Mouse (Mus musculus): ENCODE measurements around the gene Tagln. TPM values are rescaled to one million over a fixed set of nuclear protein-coding genes. Genes with fewer than 3 reads are reported as not detected.

Tagln gene
- total RNA-seq, 2 experiments from 2014 or later, result 90.4 to 182 TPM

- peak; percentile 96 to 97 for DNase-seq
Measured at GRCm38 (mm10) chr9:45906355-45907077, 29.3 kb downstream of the Tagln start, which contains the start of the genes Pcsk7 and Rnf214. Pcsk7 (plus strand) TSS chr9:45906497. Rnf214 (minus strand) TSS chr9:45906911.

- DNase-seq, result no peak
Measured at GRCm38 (mm10) chr9:45905811-45906237, 30.0 kb downstream of the Tagln start.

- no peak for DNase-seq
Measured at GRCm38 (mm10) chr9:45905196-45905595, 30.7 kb downstream of the Tagln start.

- DNase-seq, result no peak
Measured at GRCm38 (mm10) chr9:45893681-45894080, 42.2 kb downstream of the Tagln start.

Small RNA genes lying within 50 kb of the gene (microRNA-seq; reads per million reads assigned to microRNA genes)
- gene Mir7087, result not detected

Other genes with a start within 250 kb of the Tagln start
- gene Cep164, start 107.4 kb downstream of the Tagln start, total RNA-seq (2021), result 10 to 100 TPM; 11.6 to 12.2 TPM
- 10 to 100 TPM; 24.3 to 32.0 TPM for gene Bace1, start 97.5 kb downstream of the Tagln start, total RNA-seq (2021)
- 10 to 100 TPM; 26.9 to 28.6 TPM for gene Pcsk7, start 29.6 kb downstream of the Tagln start, total RNA-seq (2021)
- gene Rnf214, start 29.1 kb downstream of the Tagln start, total RNA-seq (2021), result 10 to 100 TPM; 42.5 to 46.6 TPM
- 100 to 1,000 TPM; 161 to 261 TPM for gene Sidt2, start 19.2 kb upstream of the Tagln start, total RNA-seq (2021)
- gene Pafah1b2, start 76.6 kb upstream of the Tagln start, total RNA-seq (2021), result 100 to 1,000 TPM; 148 to 173 TPM
- gene Sik3, start 76.8 kb upstream of the Tagln start, total RNA-seq (2021), result 10 to 100 TPM; 55.1 to 60.0 TPM